Mouse (Mus musculus) cerebellum, postnatal 14 days (tissue): Measurements from ENCODE around the gene Lemd1.

ENCODE experiments used
- DNase-seq, 2 experiments: peaks; one replicate each; pipeline ENCODE4 v3.0.0; 2021; ENCODE audit warnings: mixed read lengths in 2 of 2

The Lemd1 gene

DNA sequence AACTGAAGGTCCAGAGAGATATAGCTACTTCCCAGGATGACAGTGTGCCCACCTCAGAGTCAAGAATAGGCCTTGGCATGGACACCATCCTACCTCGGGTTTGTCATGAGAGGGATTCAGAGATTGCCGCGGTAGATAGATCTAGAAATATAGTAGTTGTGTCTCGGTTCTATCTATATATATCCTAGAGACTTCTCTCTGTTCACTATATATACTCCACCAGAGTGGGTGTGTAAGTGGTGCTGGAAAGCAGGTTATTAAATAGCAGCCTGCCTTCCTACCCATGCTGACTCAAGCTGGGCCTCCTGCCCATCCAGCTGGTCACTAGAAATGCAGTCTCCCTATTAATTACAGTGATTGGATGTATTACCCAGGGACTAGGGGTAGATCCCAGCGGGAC is 11.5 kb downstream of the Lemd1 start:
- peak; percentile 67 to 68 for DNase-seq

GRCm38 (mm10) chr1:132205958-132206357 is 14.7 kb downstream of the Lemd1 start:
- no peak for DNase-seq

GRCm38 (mm10) chr1:132206828-132207227 is 15.6 kb downstream of the Lemd1 start:
- no peak for DNase-seq

- peak; percentile 91 to 92 for DNase-seq
Measured at GRCm38 (mm10) chr1:132208154-132208553, 16.9 kb downstream of the Lemd1 start.

DNA sequence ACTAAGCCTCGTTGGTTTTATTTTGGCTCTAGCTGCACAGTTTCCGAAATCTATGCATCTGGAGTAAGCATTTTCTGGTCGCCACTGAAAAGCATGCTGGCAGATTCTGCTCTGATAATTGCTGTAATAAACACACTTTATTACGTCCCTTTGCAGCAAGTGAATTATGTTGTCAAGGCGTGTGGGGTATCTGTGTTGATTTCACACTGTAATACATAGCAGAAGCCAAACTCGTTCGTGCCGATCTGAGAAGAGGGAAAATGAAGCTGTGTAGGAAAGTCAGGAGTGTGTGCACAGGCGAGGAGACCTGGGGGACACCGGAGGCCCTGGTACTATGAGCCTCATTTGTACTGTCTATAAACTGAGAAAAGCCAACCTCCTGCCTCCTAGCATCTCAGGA is 18.2 kb downstream of the Lemd1 start:
- no peak for DNase-seq

- DNase-seq: peak; percentile 57 to 72
Measured at GRCm38 (mm10) chr1:132210922-132211321, 19.7 kb downstream of the Lemd1 start.

DNA sequence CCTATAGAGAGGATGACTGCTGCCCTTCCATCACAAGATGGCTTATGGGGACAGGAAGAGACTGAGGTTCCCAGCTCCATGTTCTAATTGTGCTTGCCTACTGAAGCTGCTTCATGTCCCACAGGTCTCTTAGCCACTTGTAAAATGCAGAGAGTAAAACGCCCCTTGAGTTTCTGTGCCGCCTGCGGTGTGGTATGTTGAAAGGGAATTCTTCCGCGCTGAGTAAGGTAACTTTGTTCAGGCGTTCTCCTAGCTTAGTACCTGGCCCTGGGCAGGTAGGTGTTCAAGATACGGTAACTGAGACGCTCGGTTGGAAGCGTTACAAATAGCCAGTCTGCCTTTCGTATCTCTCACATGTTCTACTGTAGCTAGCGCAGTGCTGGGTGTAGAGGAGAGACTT is 20.4 kb downstream of the Lemd1 start:
- no peak for DNase-seq

DNA sequence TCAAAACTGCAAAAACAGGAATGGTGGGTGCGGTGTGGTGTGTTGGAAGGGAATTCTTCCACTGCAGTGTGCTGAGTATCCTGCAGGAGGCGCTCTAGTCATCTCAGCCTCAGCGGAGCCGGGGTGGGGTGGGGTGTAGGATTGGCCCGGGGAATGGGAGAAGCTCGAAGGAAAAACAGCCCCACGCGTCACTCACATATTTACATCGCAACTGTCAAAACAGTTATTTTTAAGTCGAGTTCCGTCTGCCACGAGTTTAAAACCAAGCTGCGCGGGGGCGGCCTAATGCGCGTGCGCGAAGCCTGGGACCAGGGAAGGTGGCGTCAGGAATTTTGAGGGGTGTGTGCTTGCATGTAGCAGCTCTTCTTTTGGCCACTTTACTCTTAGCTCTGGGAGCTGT is 21.0 kb downstream of the Lemd1 start:
- peak; percentile 70 to 85 for DNase-seq

GRCm38 (mm10) chr1:132213076-132213475 is 21.8 kb downstream of the Lemd1 start:
- DNase-seq: peak; percentile 59 to 76

- DNase-seq: no peak
Measured at GRCm38 (mm10) chr1:132216276-132216675, 25.0 kb downstream of the Lemd1 start.

DNA sequence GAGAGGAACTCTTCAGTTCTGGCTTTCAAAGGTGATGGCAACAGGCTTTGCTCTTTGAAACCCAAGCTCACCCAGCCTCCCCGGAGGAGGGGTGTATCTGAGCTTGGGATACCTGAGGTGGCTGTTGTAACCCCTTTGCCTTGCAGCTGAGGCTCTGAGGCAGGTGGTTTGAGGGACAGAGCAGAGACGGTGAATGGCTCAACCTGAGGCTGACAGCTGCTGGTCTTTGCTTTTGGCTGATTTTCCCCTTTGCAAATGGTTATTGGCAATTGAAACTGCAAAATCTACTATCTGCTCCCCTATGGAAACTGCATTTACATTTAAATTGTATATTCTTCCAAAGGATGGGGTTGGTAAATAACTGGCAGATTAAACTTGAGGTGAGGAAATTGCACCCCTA is 30.4 kb downstream of the Lemd1 start:
- no peak for DNase-seq

DNA sequence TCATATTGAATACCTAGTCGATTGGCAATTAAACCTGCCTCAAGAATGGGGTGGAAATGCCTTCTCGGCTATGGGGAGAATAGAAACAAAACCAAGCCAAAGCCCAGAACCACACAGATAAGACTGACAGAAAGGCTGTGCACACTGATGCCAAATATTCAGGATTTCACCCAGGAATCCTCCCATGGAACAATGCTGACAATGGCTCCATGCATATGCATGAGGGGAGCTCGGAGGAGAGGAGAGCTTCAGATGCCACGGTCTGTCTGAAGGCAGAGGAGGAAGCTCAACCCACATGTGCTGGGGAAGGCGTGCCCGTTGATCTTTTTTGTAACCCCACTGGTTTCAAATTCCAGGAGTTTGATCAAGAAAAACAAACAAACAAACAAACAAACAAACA is 30.9 kb downstream of the Lemd1 start:
- DNase-seq: no peak

GRCm38 (mm10) chr1:132226297-132227080 is 35.3 kb downstream of the Lemd1 start:
- DNase-seq: no peak

GRCm38 (mm10) chr1:132229667-132230066 is 38.4 kb downstream of the Lemd1 start, which contains the start of gene Gm10188:
Gm10188 (minus strand) TSS chr1:132229767.
- no peak for DNase-seq

DNA sequence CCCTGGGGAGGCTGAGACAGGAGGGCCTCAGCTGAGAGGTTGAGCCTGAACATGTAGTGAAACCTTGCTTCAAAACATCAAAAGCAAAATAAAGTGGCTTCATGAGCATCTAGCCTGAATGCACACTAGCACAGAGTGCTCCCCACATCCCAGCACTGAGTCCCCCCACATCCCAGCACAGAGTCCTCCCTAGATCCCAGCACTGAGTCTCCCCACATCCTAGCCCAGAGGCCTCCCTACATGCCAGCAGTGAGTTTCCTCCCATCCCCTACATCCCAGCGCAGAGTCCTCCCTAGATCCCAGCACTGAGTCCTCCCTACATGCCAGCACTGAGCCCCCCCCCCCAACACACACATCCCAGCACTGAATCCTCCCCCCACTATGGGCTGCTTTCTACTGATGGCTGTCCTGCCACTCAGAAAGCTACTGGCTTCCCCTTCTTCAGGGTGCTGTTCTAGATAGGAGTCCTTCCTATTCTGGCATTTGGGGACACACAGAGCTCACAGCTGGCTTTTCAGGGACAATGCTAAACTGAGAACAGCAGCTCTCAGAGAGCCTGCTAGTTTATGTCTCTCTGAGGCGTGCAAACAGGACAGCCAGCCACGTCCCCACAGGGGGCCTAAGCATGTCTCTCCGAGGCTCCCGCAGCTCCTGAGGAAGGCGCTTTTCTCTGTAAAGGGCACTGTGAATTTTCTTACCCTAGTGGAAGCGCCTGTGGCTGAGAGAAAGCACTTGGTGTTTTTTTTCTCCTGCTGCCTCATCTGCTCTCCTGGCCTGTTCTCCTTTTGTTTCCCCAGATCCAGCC is 40.4 kb downstream of the Lemd1 start:
- no peak for DNase-seq

DNA sequence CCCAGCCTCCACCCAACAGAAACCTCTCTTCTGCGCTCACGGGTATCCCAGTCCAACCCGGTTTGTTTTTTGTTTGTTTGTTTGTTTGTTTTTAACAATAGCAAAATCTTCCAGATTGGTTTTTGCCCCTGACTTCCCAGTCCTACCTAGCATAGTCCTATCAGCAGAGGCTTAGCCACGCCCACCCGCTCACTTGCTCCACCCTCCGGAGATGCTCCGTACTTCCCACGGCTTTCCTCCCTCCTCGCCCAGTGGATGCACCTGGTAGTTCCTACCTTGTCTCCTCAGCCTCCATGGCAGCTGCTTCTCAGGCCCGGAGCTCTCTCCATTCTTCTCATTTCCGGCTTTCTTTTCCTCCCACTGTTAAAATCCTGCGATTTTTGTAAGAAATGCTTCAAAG is 42.3 kb downstream of the Lemd1 start:
- peak; percentile 57 to 84 for DNase-seq

GRCm38 (mm10) chr1:132234757-132235273 is 43.6 kb downstream of the Lemd1 start:
- no peak for DNase-seq

GRCm38 (mm10) chr1:132237585-132238159 is 46.4 kb downstream of the Lemd1 start:
- peak; percentile 87 to 88 for DNase-seq

- no peak for DNase-seq
Measured at GRCm38 (mm10) chr1:132245010-132245409, 53.8 kb downstream of the Lemd1 start.

DNA sequence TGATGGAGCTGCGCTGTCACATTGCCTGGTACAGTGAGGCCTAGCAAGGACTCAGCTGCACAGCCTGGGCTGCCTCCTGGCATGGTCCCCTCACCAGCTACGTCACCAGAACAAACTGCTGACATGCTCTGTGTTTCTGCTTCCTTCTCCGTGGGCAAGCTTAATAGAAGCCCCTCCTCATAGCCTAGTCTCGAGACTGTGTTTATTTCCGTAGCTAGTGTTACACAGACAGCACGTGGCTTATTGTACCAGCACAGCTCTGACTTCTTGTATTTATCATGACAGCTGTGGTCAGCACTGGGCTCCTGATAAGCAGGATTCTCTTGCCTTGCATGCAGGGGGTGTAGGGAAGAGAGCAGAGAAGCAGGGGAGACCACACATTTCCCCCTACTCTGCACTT is 54.9 kb downstream of the Lemd1 start:
- no peak for DNase-seq

- no peak for DNase-seq
Measured at GRCm38 (mm10) chr1:132246641-132247040, 55.4 kb downstream of the Lemd1 start.

DNA sequence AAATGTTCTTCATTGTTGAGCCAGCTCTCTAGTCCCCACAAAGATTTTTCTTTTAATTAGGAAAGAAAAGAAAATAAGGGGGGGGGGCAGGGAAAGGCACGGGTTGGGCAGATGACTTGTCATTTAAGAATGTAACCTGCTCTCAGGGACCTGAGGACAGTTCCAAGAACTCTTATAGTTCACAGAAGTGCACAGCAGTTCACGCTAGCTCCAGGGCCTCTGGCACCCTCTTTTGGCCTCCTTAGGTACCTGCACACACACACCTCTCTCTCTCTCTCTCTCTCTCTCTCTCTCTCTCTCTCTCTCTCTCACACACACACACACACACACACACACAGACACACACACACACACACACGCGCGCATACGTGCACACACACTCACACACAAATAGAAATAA is 63.2 kb downstream of the Lemd1 start:
- DNase-seq: no peak

DNA sequence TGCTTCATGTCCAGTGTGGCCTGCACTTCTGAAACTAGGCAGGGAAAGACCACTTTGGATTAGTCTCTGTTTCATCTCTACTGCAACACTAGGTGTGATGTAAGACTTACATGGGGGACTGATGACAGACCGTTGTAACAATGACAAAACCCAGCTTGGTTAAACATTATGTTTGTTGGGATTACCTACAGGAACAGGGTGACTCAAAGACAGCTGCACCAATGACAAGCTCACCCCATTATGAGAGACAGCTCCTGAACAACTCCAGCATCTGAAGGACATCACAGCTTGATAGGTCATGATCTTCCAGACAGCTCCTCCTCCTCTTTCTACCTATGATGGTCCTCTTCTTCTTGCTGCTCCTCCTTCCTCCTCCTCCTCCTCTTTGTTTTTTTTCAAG is 69.1 kb downstream of the Lemd1 start:
- no peak for DNase-seq
